Mouse (Mus musculus): ENCODE measurements around the gene Por.

DNA sequence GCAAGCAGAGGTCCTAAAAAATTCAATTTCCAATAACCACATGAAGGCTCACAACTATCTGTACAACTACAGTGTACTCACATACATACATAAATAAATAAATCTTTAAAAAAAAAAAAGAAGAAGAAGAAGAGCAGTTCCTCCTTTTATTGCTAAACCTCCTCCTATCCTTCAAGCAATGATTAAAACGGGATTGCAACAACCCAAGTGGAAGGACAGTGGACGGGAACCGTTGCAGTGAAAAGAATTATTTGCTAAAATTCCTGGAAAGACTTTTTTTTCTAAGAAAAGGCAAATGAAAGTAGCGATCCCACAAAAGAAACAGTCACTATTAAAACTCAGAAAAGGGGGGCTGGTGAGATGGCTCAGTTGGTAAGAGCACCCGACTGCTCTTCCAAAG is 2.9 kb upstream of the Por start:
- no peak for TF ChIP-seq ZKSCAN1 (IDR thresholded peaks at IDR 0.05; ENCODE audit: low read depth, low read length)
- no peak for TF ChIP-seq POLR2A (IDR thresholded peaks at IDR 0.05; ENCODE audit: control insufficient read depth in 1 of 2, insufficient read depth in 1 of 2, low read depth in 1 of 2, low read length in 2 of 2, poor library complexity in 1 of 2)
- no peak for TF ChIP-seq ZMIZ1 (IDR thresholded peaks at IDR 0.05; ENCODE audit: low read depth, low read length)
- no peak for TF ChIP-seq CTCF (IDR thresholded peaks at IDR 0.05 in 2 of 3, conservative IDR thresholded peaks at IDR 0.05 in 1 of 3; ENCODE audit: control insufficient read depth in 1 of 3, insufficient read depth in 1 of 3, low read depth in 2 of 3, low read length in 3 of 3, poor library complexity in 1 of 3, severe bottlenecking in 1 of 3)
- TF ChIP-seq TAL1 (IDR thresholded peaks at IDR 0.05; ENCODE audit: low read length) = no peak
